Mouse (Mus musculus) megakaryocyte, embryonic 14.5 days (primary cell): ENCODE measurements at regions not wholly inside any gene's neighbourhood (a gene's known extent, or its start where the extent isn't known, plus 50 kb on each side); places are given as distances from the start of the nearest gene placed in this dataset.

ENCODE experiments used
- FLI1 ChIP-seq: IDR thresholded peaks from 2 replicates; pipeline ENCODE4 v1.6.1; 2012; ENCODE audit warnings: low read length, inconsistent platforms, mixed read lengths
- GATA1 ChIP-seq: IDR thresholded peaks from 3 replicates; pipeline ENCODE4 v1.6.1; 2012; ENCODE audit warnings: mixed read lengths, low read length, inconsistent platforms, borderline replicate concordance

DNA sequence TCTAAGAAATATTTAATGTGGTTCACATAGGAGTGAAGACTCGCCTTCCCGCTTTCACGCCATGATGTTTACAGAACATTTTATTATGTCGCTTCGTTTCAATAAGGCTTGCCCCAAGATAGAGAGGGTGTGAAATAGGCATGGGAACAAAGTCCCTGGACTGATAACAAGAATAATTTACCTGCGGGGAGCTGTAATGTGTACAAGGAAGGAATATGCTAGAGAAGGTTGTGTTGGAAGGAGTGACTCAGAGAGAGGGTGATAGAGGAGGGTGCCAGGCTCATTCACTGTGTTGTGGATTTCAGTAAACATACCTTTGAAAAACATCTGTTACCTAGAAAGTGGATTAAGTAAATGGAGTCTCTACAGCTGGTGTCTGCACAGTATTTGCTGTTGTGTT is 490.2 kb downstream of the Bnc2 start:
- TF ChIP-seq FLI1 (no peak), GATA1 (no peak)
